Mouse (Mus musculus) left cerebral cortex, adult 8-10 months (tissue): ENCODE measurements around the gene Dedd2. TPM values are rescaled to one million over a fixed set of nuclear protein-coding genes. Genes with fewer than 3 reads are reported as not detected.

ENCODE experiments used
- DNase-seq, 2 experiments: peaks; one replicate each; pipeline ENCODE4 v3.0.0; 2022; ENCODE audit warnings: low spot score in 2 of 2
- total RNA-seq, 4 experiments: library from RNA; stranded (reverse); gene quantifications; 2 replicates each; pipeline ENCODE4 v1.2.4; 2022

The Dedd2 gene
- total RNA-seq, 4 experiments from 2014 or later = 21.2 to 24.5 (median 22.2) TPM

- DNase-seq = no peak
Observed at GRCm38 (mm10) chr7:25219416-25219750, 1.0 kb downstream of the Dedd2 start.

GRCm38 (mm10) chr7:25218705-25219415 is 1.6 kb downstream of the Dedd2 start:
- DNase-seq = peak in 1 of 2 experiments; percentile 25

GRCm38 (mm10) chr7:25217653-25218395 is 2.6 kb downstream of the Dedd2 start:
- no peak for DNase-seq

GRCm38 (mm10) chr7:25214172-25214571 is 6.2 kb downstream of the Dedd2 start:
- no peak for DNase-seq

- no peak for DNase-seq
Observed at GRCm38 (mm10) chr7:25213099-25213498, 7.3 kb downstream of the Dedd2 start.

GRCm38 (mm10) chr7:25210482-25210881 is 9.9 kb downstream of the Dedd2 start:
- DNase-seq = no peak

- DNase-seq = no peak
Observed at GRCm38 (mm10) chr7:25209161-25209622, 11.2 kb downstream of the Dedd2 start.

- no peak for DNase-seq
Observed at GRCm38 (mm10) chr7:25206094-25206830, 14.2 kb downstream of the Dedd2 start.

GRCm38 (mm10) chr7:25205355-25206093 is 14.9 kb downstream of the Dedd2 start:
- DNase-seq = no peak

GRCm38 (mm10) chr7:25203624-25204023 is 16.8 kb downstream of the Dedd2 start:
- DNase-seq = no peak

GRCm38 (mm10) chr7:25197384-25198018 is 22.9 kb downstream of the Dedd2 start:
- DNase-seq = no peak

GRCm38 (mm10) chr7:25196107-25196506 is 24.3 kb downstream of the Dedd2 start:
- DNase-seq = no peak

- DNase-seq = no peak
Observed at GRCm38 (mm10) chr7:25195148-25195547, 25.3 kb downstream of the Dedd2 start.

- no peak for DNase-seq
Observed at GRCm38 (mm10) chr7:25192110-25192509, 28.3 kb downstream of the Dedd2 start.

- no peak for DNase-seq
Observed at GRCm38 (mm10) chr7:25190806-25191205, 29.6 kb downstream of the Dedd2 start.

GRCm38 (mm10) chr7:25187662-25188650 is 32.5 kb downstream of the Dedd2 start:
- DNase-seq = peak; percentile 63 to 82

- DNase-seq = no peak
Observed at GRCm38 (mm10) chr7:25184091-25184490, 36.3 kb downstream of the Dedd2 start.

GRCm38 (mm10) chr7:25181814-25182213 is 38.6 kb downstream of the Dedd2 start:
- no peak for DNase-seq

- no peak for DNase-seq
Observed at GRCm38 (mm10) chr7:25181331-25181790, 39.1 kb downstream of the Dedd2 start.

- DNase-seq = no peak
Observed at GRCm38 (mm10) chr7:25180512-25180911, 39.9 kb downstream of the Dedd2 start.
